Mouse (Mus musculus): ENCODE data around the gene Crb2. TPM values are rescaled to one million over a fixed set of nuclear protein-coding genes. Genes with fewer than 3 reads are reported as not detected.

Gene Crb2
- polyA plus RNA-seq (2012; fragmentation: generic; extraction: Trizol) = 0.01 TPM
- long read RNA-seq, experiment 1 = 0 reads
- long read RNA-seq, experiment 2 = 0 reads

- Histone ChIP-seq H3K79me2 (ENCODE audit: control insufficient read depth, insufficient read depth) (no peaks in the 10 kb centered on the region), H3K27me3 (ENCODE audit: control insufficient read depth, insufficient read depth, insufficient read length) (peaks cover 19% of the 10 kb centered on the region), H3ac (ENCODE audit: control insufficient read depth, insufficient read length, low read depth) (no peak within 1 kb of the TSS), H3K79me3 (ENCODE audit: low read depth) (no peaks in the 10 kb centered on the region), H3K36me3 (ENCODE audit: control insufficient read depth, insufficient read depth) (no peaks in the 10 kb centered on the region), H3K4me3 (ENCODE audit: insufficient read depth, poor library complexity, severe bottlenecking) (no peak within 1 kb of the TSS)
- no peak for TF ChIP-seq CEBPB (IDR thresholded peaks at IDR 0.05; ENCODE audit: low read depth)
- no peak for TF ChIP-seq CTCF (IDR thresholded peaks at IDR 0.05; ENCODE audit: control insufficient read depth, insufficient read depth, insufficient read length)
- TF ChIP-seq USF1 (IDR thresholded peaks at IDR 0.05; ENCODE audit: low read depth) = no peak
- no peak for TF ChIP-seq MYOD1 (IDR thresholded peaks at IDR 0.05; ENCODE audit: control insufficient read depth, insufficient read length, low read depth)
- TF ChIP-seq MAX (IDR thresholded peaks at IDR 0.05) = no peak
- TF ChIP-seq MYOG (IDR thresholded peaks at IDR 0.05; ENCODE audit: control insufficient read depth, extremely low read depth, insufficient read length) = no peak
- TF ChIP-seq FOSL1 (IDR thresholded peaks at IDR 0.05; ENCODE audit: insufficient read depth, low read length, poor library complexity, severe bottlenecking) = no peak
These were observed at the start of gene Crb2 for GRCm38 (mm10) chr2:37776016-37776415. Crb2 (plus strand) TSS chr2:37776249.

GRCm38 (mm10) chr2:37731241-37731801, 44.7 kb upstream of the Crb2 start:
- no peak overlapping the region for H3ac ChIP-seq (ENCODE audit: control insufficient read depth, insufficient read length, low read depth)
- H3K79me3 ChIP-seq (ENCODE audit: low read depth) = no peaks in the 10 kb centered on the region
- TF ChIP-seq FOSL1 (IDR thresholded peaks at IDR 0.05; ENCODE audit: insufficient read depth, low read length, poor library complexity, severe bottlenecking) = no peak
- no peak for TF ChIP-seq MAX (IDR thresholded peaks at IDR 0.05)
- no peak for TF ChIP-seq MYOG (IDR thresholded peaks at IDR 0.05; ENCODE audit: control insufficient read depth, extremely low read depth, insufficient read length)
- TF ChIP-seq CTCF (IDR thresholded peaks at IDR 0.05; ENCODE audit: control insufficient read depth, insufficient read depth, insufficient read length) = no peak
- TF ChIP-seq MYOD1 (IDR thresholded peaks at IDR 0.05; ENCODE audit: control insufficient read depth, insufficient read length, low read depth) = no peak
- TF ChIP-seq CEBPB (IDR thresholded peaks at IDR 0.05; ENCODE audit: low read depth) = no peak
- no peak for TF ChIP-seq USF1 (IDR thresholded peaks at IDR 0.05; ENCODE audit: low read depth)
- no peaks in the 10 kb centered on the region for H3K79me2 ChIP-seq (ENCODE audit: control insufficient read depth, insufficient read depth)
- no peaks in the 10 kb centered on the region for H3K36me3 ChIP-seq (ENCODE audit: control insufficient read depth, insufficient read depth)
- no peaks in the 10 kb centered on the region for H3K27me3 ChIP-seq (ENCODE audit: control insufficient read depth, insufficient read depth, insufficient read length)
- no peak overlapping the region for H3K4me3 ChIP-seq (ENCODE audit: insufficient read depth, poor library complexity, severe bottlenecking)

GRCm38 (mm10) chr2:37734979-37735806, 40.9 kb upstream of the Crb2 start:
- Histone ChIP-seq H3ac (ENCODE audit: control insufficient read depth, insufficient read length, low read depth) (no peak overlapping the region), H3K79me2 (ENCODE audit: control insufficient read depth, insufficient read depth) (no peaks in the 10 kb centered on the region), H3K4me3 (ENCODE audit: insufficient read depth, poor library complexity, severe bottlenecking) (no peak overlapping the region), H3K27me3 (ENCODE audit: control insufficient read depth, insufficient read depth, insufficient read length) (no peaks in the 10 kb centered on the region), H3K36me3 (ENCODE audit: control insufficient read depth, insufficient read depth) (no peaks in the 10 kb centered on the region), H3K79me3 (ENCODE audit: low read depth) (no peaks in the 10 kb centered on the region)
- no peak for TF ChIP-seq MYOG (IDR thresholded peaks at IDR 0.05; ENCODE audit: control insufficient read depth, extremely low read depth, insufficient read length)
- TF ChIP-seq CEBPB (IDR thresholded peaks at IDR 0.05; ENCODE audit: low read depth) = no peak
- no peak for TF ChIP-seq USF1 (IDR thresholded peaks at IDR 0.05; ENCODE audit: low read depth)
- no peak for TF ChIP-seq MAX (IDR thresholded peaks at IDR 0.05)
- TF ChIP-seq FOSL1 (IDR thresholded peaks at IDR 0.05; ENCODE audit: insufficient read depth, low read length, poor library complexity, severe bottlenecking) = no peak
- no peak for TF ChIP-seq MYOD1 (IDR thresholded peaks at IDR 0.05; ENCODE audit: control insufficient read depth, insufficient read length, low read depth)

- no peaks in the 10 kb centered on the region for H3K79me3 ChIP-seq (ENCODE audit: low read depth)
- no peaks in the 10 kb centered on the region for H3K79me2 ChIP-seq (ENCODE audit: control insufficient read depth, insufficient read depth)
- H3ac ChIP-seq (ENCODE audit: control insufficient read depth, insufficient read length, low read depth) = no peak overlapping the region
- H3K36me3 ChIP-seq (ENCODE audit: control insufficient read depth, insufficient read depth) = no peaks in the 10 kb centered on the region
- TF ChIP-seq CEBPB (IDR thresholded peaks at IDR 0.05; ENCODE audit: low read depth) (no peak), CTCF (IDR thresholded peaks at IDR 0.05; ENCODE audit: control insufficient read depth, insufficient read depth, insufficient read length) (no peak), MAX (IDR thresholded peaks at IDR 0.05) (no peak), MYOG (IDR thresholded peaks at IDR 0.05; ENCODE audit: control insufficient read depth, extremely low read depth, insufficient read length) (no peak), USF1 (IDR thresholded peaks at IDR 0.05; ENCODE audit: low read depth) (no peak), MYOD1 (IDR thresholded peaks at IDR 0.05; ENCODE audit: control insufficient read depth, insufficient read length, low read depth) (no peak), FOSL1 (IDR thresholded peaks at IDR 0.05; ENCODE audit: insufficient read depth, low read length, poor library complexity, severe bottlenecking) (no peak)
- no peaks in the 10 kb centered on the region for H3K27me3 ChIP-seq (ENCODE audit: control insufficient read depth, insufficient read depth, insufficient read length)
- H3K4me3 ChIP-seq (ENCODE audit: insufficient read depth, poor library complexity, severe bottlenecking) = no peak overlapping the region
These were observed 40.3 kb upstream of the Crb2 start for GRCm38 (mm10) chr2:37735807-37736188.

- Histone ChIP-seq H3K79me2 (ENCODE audit: control insufficient read depth, insufficient read depth) (no peaks in the 10 kb centered on the region), H3K27me3 (ENCODE audit: control insufficient read depth, insufficient read depth, insufficient read length) (peaks cover 16% of the 10 kb centered on the region), H3K4me3 (ENCODE audit: insufficient read depth, poor library complexity, severe bottlenecking) (no peak overlapping the region), H3ac (ENCODE audit: control insufficient read depth, insufficient read length, low read depth) (no peak overlapping the region), H3K79me3 (ENCODE audit: low read depth) (no peaks in the 10 kb centered on the region), H3K36me3 (ENCODE audit: control insufficient read depth, insufficient read depth) (no peaks in the 10 kb centered on the region)
- TF ChIP-seq CTCF (IDR thresholded peaks at IDR 0.05; ENCODE audit: control insufficient read depth, insufficient read depth, insufficient read length) (no peak), MYOG (IDR thresholded peaks at IDR 0.05; ENCODE audit: control insufficient read depth, extremely low read depth, insufficient read length) (no peak), MAX (IDR thresholded peaks at IDR 0.05) (no peak), FOSL1 (IDR thresholded peaks at IDR 0.05; ENCODE audit: insufficient read depth, low read length, poor library complexity, severe bottlenecking) (no peak), USF1 (IDR thresholded peaks at IDR 0.05; ENCODE audit: low read depth) (no peak), MYOD1 (IDR thresholded peaks at IDR 0.05; ENCODE audit: control insufficient read depth, insufficient read length, low read depth) (no peak), CEBPB (IDR thresholded peaks at IDR 0.05; ENCODE audit: low read depth) (no peak)
These were observed 34.1 kb upstream of the Crb2 start for GRCm38 (mm10) chr2:37741806-37742554.

Measured in C2C12 (cell line).